Mouse (Mus musculus): Measurements from ENCODE around the gene Sfxn1. TPM values are rescaled to one million over a fixed set of nuclear protein-coding genes. Genes with fewer than 3 reads are reported as not detected.

Sfxn1 gene
- polyA plus RNA-seq (2012; rRNA removed): 28.5 and 29.7 TPM in 2 replicates

DNA sequence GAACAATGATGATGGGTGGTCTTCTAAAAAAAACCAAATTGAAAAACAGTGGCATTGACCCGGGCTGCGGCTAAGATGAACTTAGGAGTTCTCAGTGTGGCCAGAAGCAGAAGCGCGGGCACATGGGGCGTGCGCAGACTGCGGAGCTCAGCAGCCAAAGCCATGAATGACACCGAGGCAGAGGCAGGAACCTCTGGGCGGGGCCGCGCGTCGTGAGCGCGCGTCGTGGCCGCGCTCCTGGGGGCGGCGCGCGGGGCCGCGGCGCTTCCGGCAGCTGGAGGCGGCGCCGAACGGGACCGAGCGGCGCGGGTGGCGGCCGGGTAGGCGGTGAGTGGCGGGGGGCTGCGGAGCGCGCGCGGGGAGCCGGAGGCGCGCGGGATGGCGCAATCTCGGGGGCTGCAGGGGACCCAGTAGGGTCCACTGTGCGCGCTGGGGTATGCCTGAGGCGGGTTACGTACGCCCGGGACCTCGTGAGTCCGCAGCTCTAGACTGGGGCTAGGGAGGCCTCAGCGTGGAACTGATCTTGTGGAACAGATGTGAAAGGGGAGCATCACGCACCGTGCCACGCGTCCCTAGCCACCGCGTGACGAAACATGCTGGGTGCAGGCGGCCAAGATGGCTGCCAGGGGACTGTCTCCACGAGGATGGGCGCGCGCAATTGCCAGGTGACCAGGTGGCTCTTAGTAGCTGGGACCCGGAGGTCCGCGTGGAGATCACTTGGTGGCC lies at the start of gene Sfxn1:
Gene Sfxn1, plus strand, starts transcription at position 264 of the 726 bp plus-strand sequence.

DNA sequence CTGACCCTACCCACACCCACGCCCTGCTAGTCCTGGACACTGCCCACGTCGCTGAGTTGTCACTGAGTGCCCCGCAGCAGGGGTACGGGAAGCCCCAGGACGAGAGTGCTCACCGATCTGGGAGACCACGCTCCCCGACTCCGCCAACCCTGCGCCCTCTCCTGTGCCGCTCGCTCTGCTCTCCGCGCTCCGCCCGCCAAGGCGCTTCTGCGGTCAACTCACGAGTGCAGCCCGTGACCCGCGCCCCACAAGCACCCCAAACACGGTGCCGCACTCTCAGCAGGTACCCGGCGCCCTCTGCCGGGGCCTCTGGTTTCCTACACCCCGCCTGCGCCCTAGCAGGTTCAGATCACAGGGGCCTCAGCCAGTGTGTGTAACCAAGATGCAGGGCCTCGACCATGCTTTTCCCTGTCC lies 16.2 kb upstream of the Sfxn1 start, which contains the start of gene Drd1:
Gene Drd1, minus strand, starts transcription at position 258 of the 414 bp plus-strand sequence.

Other genes starting within 250 kb of the Sfxn1 start
- gene Drd1, start 16.2 kb upstream of the Sfxn1 start, polyA plus RNA-seq (2012; rRNA removed): not detected in 2 replicates
- gene Hrh2, start 120.3 kb downstream of the Sfxn1 start, polyA plus RNA-seq (2012; rRNA removed): 0.34 and 0.40 TPM in 2 replicates